Mouse (Mus musculus) heart, embryonic 13.5 days (tissue): ENCODE measurements around the gene Ptprs. TPM values are rescaled to one million over a fixed set of nuclear protein-coding genes. Genes with fewer than 3 reads are reported as not detected.
A peak's percentile ranks its signal among the peaks of the same experiment; 100 is the strongest.

Source experiments
- ATAC-seq: fragments of 200-750 bp; cut with Nextera tagmentation; 2 replicates; pipeline ENCODE4 v1.8.0; 2017; ENCODE audit warnings: moderate TSS enrichment; ENCODE audit not compliant: insufficient number of reproducible peaks, low FRiP score, low TSS enrichment; ENCODE audit errors: extremely low read depth
- H3K27ac ChIP-seq: fragments of 300-500 bp; sonication (generic); replicated peaks from 2 replicates; pipeline ENCODE4 v1.5.1; 2015; ENCODE audit warnings: moderate library complexity, mild to moderate bottlenecking, inconsistent platforms
- H3K27me3 ChIP-seq: fragments of 300-500 bp; sonication (generic); replicated peaks from 2 replicates; pipeline ENCODE4 v1.6.1; 2015; ENCODE audit warnings: mild to moderate bottlenecking, inconsistent platforms
- H3K36me3 ChIP-seq: fragments of 300-500 bp; sonication (generic); 2 replicates; pipeline ENCODE4 v1.6.1; 2015; ENCODE audit warnings: mild to moderate bottlenecking, inconsistent platforms
- H3K4me1 ChIP-seq: fragments of 300-500 bp; sonication (generic); 2 replicates; pipeline ENCODE4 v1.6.1; 2015; ENCODE audit warnings: inconsistent platforms
- H3K4me2 ChIP-seq: fragments of 300-500 bp; sonication (generic); 2 replicates; pipeline ENCODE4 v1.6.1; 2015; ENCODE audit warnings: inconsistent platforms, mild to moderate bottlenecking, moderate library complexity
- H3K4me3 ChIP-seq: fragments of 300-500 bp; sonication (generic); 2 replicates; pipeline ENCODE4 v1.5.1; 2015; ENCODE audit warnings: moderate library complexity, mild to moderate bottlenecking, inconsistent platforms
- H3K9ac ChIP-seq: fragments of 300-500 bp; sonication (generic); 2 replicates; pipeline ENCODE4 v1.6.1; 2015; ENCODE audit warnings: inconsistent platforms, mild to moderate bottlenecking, moderate library complexity
- H3K9me3 ChIP-seq: fragments of 300-500 bp; sonication (generic); 2 replicates; pipeline ENCODE4 v1.6.1; 2016; ENCODE audit warnings: inconsistent platforms
- WGBS: fragments of 180-500 bp; shearing (Covaris S2); methylation state at CpG from one replicate; pipeline ENCODE4 v1.1.7; 2015; ENCODE audit warnings: mixed read lengths; 5-methylcytosine and 5-hydroxymethylcytosine counted together
- polyA plus RNA-seq: library from polyadenylated mRNA; unstranded; fragments of >200 nt; fragmentation: Nextera tagmentation; extraction: Ambion mirVana; gene quantifications from 2 replicates; pipeline ENCODE4 v1.2.1, GENCODE M21; 2015

Ptprs gene
- polyA plus RNA-seq, result 45.4 and 50.1 TPM in 2 replicates

GRCm38 (mm10) chr17:56476402-56476752 lies at the start of gene Ptprs:
Gene Ptprs (minus strand): TSS chr17:56476483.
- Histone ChIP-seq H3K27me3 (peaks cover 61% of the 10 kb centered on the region), H3K9ac (peak within 1 kb of the TSS; percentile 88), H3K9me3 (peaks cover 6% of the 10 kb centered on the region; the same call in 1 of the 2 replicates), H3K4me2 (peak within 1 kb of the TSS; percentile 96), H3K36me3 (no peaks in the 10 kb centered on the region), H3K4me3 (peak within 1 kb of the TSS; percentile 64), H3K4me1 (peaks cover 45% of the 10 kb centered on the region), H3K27ac (peak within 1 kb of the TSS; percentile 51)
- ATAC-seq, result peak; percentile 77
- 1% methylated on average over 27 of the region's 27 CpGs for WGBS

- Histone ChIP-seq H3K27ac (no peak overlapping the region), H3K9me3 (no peaks in the 10 kb centered on the region), H3K4me2 (no peak overlapping the region), H3K36me3 (no peaks in the 10 kb centered on the region), H3K9ac (no peak overlapping the region), H3K4me3 (no peak overlapping the region), H3K4me1 (no peaks in the 10 kb centered on the region), H3K27me3 (peaks cover 10% of the 10 kb centered on the region; the same call in 1 of the 2 replicates)
- ATAC-seq, result no peak
- WGBS, result 62% methylated on average over 4 of the region's 4 CpGs
Measured at GRCm38 (mm10) chr17:56524943-56525342, 48.7 kb upstream of the Ptprs start.

- Histone ChIP-seq H3K4me3 (no peak overlapping the region), H3K9me3 (no peaks in the 10 kb centered on the region), H3K4me2 (no peak overlapping the region), H3K27ac (no peak overlapping the region), H3K9ac (no peak overlapping the region), H3K27me3 (peaks cover 10% of the 10 kb centered on the region; the same call in 1 of the 2 replicates), H3K4me1 (no peaks in the 10 kb centered on the region), H3K36me3 (no peaks in the 10 kb centered on the region)
- no peak for ATAC-seq
- 40% methylated on average over 1 of the region's 1 CpGs for WGBS
Measured at GRCm38 (mm10) chr17:56522744-56523143, 46.5 kb upstream of the Ptprs start.

GRCm38 (mm10) chr17:56515690-56516410 lies 39.6 kb upstream of the Ptprs start:
- H3K4me3 ChIP-seq, result no peak overlapping the region
- peaks cover 65% of the 10 kb centered on the region for H3K27me3 ChIP-seq
- no peak; the same call in 1 of the 2 replicates for ATAC-seq
- WGBS, result 15% methylated on average over 13 of the region's 13 CpGs
- H3K9me3 ChIP-seq, result peaks cover 3% of the 10 kb centered on the region; the same call in 1 of the 2 replicates
- peaks cover 19% of the 10 kb centered on the region for H3K4me1 ChIP-seq
- H3K4me2 ChIP-seq, result no peak overlapping the region
- H3K9ac ChIP-seq, result peak overlapping the region; percentile 16; the same call in 1 of the 2 replicates
- no peak overlapping the region for H3K27ac ChIP-seq
- H3K36me3 ChIP-seq, result no peaks in the 10 kb centered on the region

GRCm38 (mm10) chr17:56514916-56515315 lies 38.6 kb upstream of the Ptprs start:
- Histone ChIP-seq H3K9ac (no peak overlapping the region), H3K27me3 (peaks cover 74% of the 10 kb centered on the region)
- WGBS, result 54% methylated on average over 12 of the region's 12 CpGs

GRCm38 (mm10) chr17:56514330-56514729 lies 38.0 kb upstream of the Ptprs start:
- H3K4me1 ChIP-seq, result peaks cover 20% of the 10 kb centered on the region
- H3K27me3 ChIP-seq, result peaks cover 80% of the 10 kb centered on the region
- H3K4me2 ChIP-seq, result no peak overlapping the region
- no peak for ATAC-seq
- H3K9me3 ChIP-seq, result peaks cover 3% of the 10 kb centered on the region; the same call in 1 of the 2 replicates
- H3K9ac ChIP-seq, result no peak overlapping the region
- H3K27ac ChIP-seq, result no peak overlapping the region
- no peak overlapping the region for H3K4me3 ChIP-seq
- H3K36me3 ChIP-seq, result no peaks in the 10 kb centered on the region

More at GRCm38 (mm10) chr17:56514916-56515315, 38.6 kb upstream of the Ptprs start:
- no peak for ATAC-seq
- no peak overlapping the region for H3K4me3 ChIP-seq
- peaks cover 3% of the 10 kb centered on the region; the same call in 1 of the 2 replicates for H3K9me3 ChIP-seq
- H3K4me2 ChIP-seq, result no peak overlapping the region
- H3K36me3 ChIP-seq, result no peaks in the 10 kb centered on the region
- no peak overlapping the region for H3K27ac ChIP-seq
- H3K4me1 ChIP-seq, result peaks cover 20% of the 10 kb centered on the region

- no peak for ATAC-seq
- 53% methylated on average over 22 of the region's 22 CpGs for WGBS
- peaks cover 3% of the 10 kb centered on the region; the same call in 1 of the 2 replicates for H3K9me3 ChIP-seq
- H3K36me3 ChIP-seq, result no peaks in the 10 kb centered on the region
- peaks cover 89% of the 10 kb centered on the region for H3K27me3 ChIP-seq
- peak within 1 kb of the TSS; percentile 60 for H3K4me2 ChIP-seq
- no peak within 1 kb of the TSS for H3K27ac ChIP-seq
- H3K4me1 ChIP-seq, result peaks cover 25% of the 10 kb centered on the region
- peak within 1 kb of the TSS; percentile 37 for H3K4me3 ChIP-seq
- H3K9ac ChIP-seq, result peak within 1 kb of the TSS; percentile 56
Measured at GRCm38 (mm10) chr17:56512310-56512709, 36.0 kb upstream of the Ptprs start, which contains the start of gene Znrf4. Gene Znrf4 (minus strand): TSS chr17:56512431.

- peaks cover 85% of the 10 kb centered on the region for H3K27me3 ChIP-seq
Measured at GRCm38 (mm10) chr17:56511707-56512090, 35.4 kb upstream of the Ptprs start.

GRCm38 (mm10) chr17:56510970-56511706 lies 34.9 kb upstream of the Ptprs start:
- WGBS, result 7% methylated on average over 60 of the region's 60 CpGs
- Histone ChIP-seq H3K4me1 (peaks cover 31% of the 10 kb centered on the region), H3K27me3 (peaks cover 79% of the 10 kb centered on the region), H3K4me2 (peak overlapping the region; percentile 60), H3K36me3 (no peaks in the 10 kb centered on the region), H3K9me3 (0 out of 2 replicates have a peak, but pooled peaks cover 3% of the 10 kb centered on the region), H3K27ac (no peak overlapping the region), H3K9ac (peak overlapping the region; percentile 56), H3K4me3 (peak overlapping the region; percentile 37)
- ATAC-seq, result no peak

More at GRCm38 (mm10) chr17:56511707-56512090, 35.4 kb upstream of the Ptprs start:
- WGBS, result 19% methylated on average over 29 of the region's 29 CpGs
- no peak overlapping the region for H3K27ac ChIP-seq
- no peaks in the 10 kb centered on the region for H3K36me3 ChIP-seq
- no peak overlapping the region for H3K9ac ChIP-seq
- ATAC-seq, result no peak
- H3K9me3 ChIP-seq, result peaks cover 3% of the 10 kb centered on the region; the same call in 1 of the 2 replicates
- peak overlapping the region; percentile 37 for H3K4me3 ChIP-seq
- peak overlapping the region; percentile 60 for H3K4me2 ChIP-seq
- peaks cover 29% of the 10 kb centered on the region for H3K4me1 ChIP-seq

GRCm38 (mm10) chr17:56510473-56510969 lies 34.2 kb upstream of the Ptprs start:
- H3K9ac ChIP-seq, result no peak overlapping the region
- H3K9me3 ChIP-seq, result 0 out of 2 replicates have a peak, but pooled peaks cover 3% of the 10 kb centered on the region
- peaks cover 73% of the 10 kb centered on the region for H3K27me3 ChIP-seq
- H3K36me3 ChIP-seq, result no peaks in the 10 kb centered on the region
- peak overlapping the region; percentile 37 for H3K4me3 ChIP-seq
- H3K4me2 ChIP-seq, result peak overlapping the region; percentile 60; the same call in 1 of the 2 replicates
- no peak overlapping the region for H3K27ac ChIP-seq
- H3K4me1 ChIP-seq, result peaks cover 25% of the 10 kb centered on the region
- 20% methylated on average over 27 of the region's 27 CpGs for WGBS
- ATAC-seq, result no peak
